Mouse (Mus musculus) limb, embryonic 15.5 days (tissue): ENCODE data around the gene Gm5089. TPM values are rescaled to one million over a fixed set of nuclear protein-coding genes. Genes with fewer than 3 reads are reported as not detected.

Experiments
- ATAC-seq: fragments of 200-750 bp; cut with Nextera tagmentation; 2 replicates; pipeline ENCODE4 v1.8.0; 2017; ENCODE audit warnings: low read depth, moderate TSS enrichment; ENCODE audit not compliant: insufficient number of reproducible peaks, low FRiP score, low TSS enrichment
- H3K27ac ChIP-seq: fragments of 300-500 bp; sonication (generic); 2 replicates; pipeline ENCODE4 v1.5.1; 2015; ENCODE audit warnings: moderate library complexity, mild to moderate bottlenecking, inconsistent platforms
- H3K27me3 ChIP-seq: fragments of 300-500 bp; sonication (generic); 2 replicates; pipeline ENCODE4 v1.6.1; 2015; ENCODE audit warnings: inconsistent platforms
- H3K36me3 ChIP-seq: fragments of 300-500 bp; sonication (generic); 2 replicates; pipeline ENCODE4 v1.6.1; 2015; ENCODE audit warnings: inconsistent platforms
- H3K4me1 ChIP-seq: fragments of 300-500 bp; sonication (generic); 2 replicates; pipeline ENCODE4 v1.6.1; 2015; ENCODE audit warnings: inconsistent platforms
- H3K4me2 ChIP-seq: fragments of 300-500 bp; sonication (generic); 2 replicates; pipeline ENCODE4 v1.6.1; 2015; ENCODE audit warnings: mild to moderate bottlenecking, inconsistent platforms
- H3K4me3 ChIP-seq: fragments of 300-500 bp; sonication (generic); 2 replicates; pipeline ENCODE4 v1.5.1; 2015; ENCODE audit warnings: mild to moderate bottlenecking, inconsistent platforms
- H3K9ac ChIP-seq: fragments of 300-500 bp; sonication (generic); 2 replicates; pipeline ENCODE4 v1.6.1; 2015; ENCODE audit warnings: inconsistent platforms
- H3K9me3 ChIP-seq: fragments of 300-500 bp; sonication (generic); 2 replicates; pipeline ENCODE4 v1.6.1; 2016; ENCODE audit warnings: inconsistent platforms
- WGBS: fragments of 180-500 bp; shearing (Covaris S2); methylation state at CpG from one replicate; pipeline ENCODE4 v1.1.7; 2015; 5-methylcytosine and 5-hydroxymethylcytosine counted together
- polyA plus RNA-seq: library from polyadenylated mRNA; unstranded; fragments of >200 nt; fragmentation: Nextera tagmentation; extraction: Ambion mirVana; gene quantifications from 2 replicates; pipeline ENCODE4 v1.2.1, GENCODE M21; 2015

Gm5089 gene
- polyA plus RNA-seq, 1 experiment from 2014 or later, result 0.14 TPM

DNA sequence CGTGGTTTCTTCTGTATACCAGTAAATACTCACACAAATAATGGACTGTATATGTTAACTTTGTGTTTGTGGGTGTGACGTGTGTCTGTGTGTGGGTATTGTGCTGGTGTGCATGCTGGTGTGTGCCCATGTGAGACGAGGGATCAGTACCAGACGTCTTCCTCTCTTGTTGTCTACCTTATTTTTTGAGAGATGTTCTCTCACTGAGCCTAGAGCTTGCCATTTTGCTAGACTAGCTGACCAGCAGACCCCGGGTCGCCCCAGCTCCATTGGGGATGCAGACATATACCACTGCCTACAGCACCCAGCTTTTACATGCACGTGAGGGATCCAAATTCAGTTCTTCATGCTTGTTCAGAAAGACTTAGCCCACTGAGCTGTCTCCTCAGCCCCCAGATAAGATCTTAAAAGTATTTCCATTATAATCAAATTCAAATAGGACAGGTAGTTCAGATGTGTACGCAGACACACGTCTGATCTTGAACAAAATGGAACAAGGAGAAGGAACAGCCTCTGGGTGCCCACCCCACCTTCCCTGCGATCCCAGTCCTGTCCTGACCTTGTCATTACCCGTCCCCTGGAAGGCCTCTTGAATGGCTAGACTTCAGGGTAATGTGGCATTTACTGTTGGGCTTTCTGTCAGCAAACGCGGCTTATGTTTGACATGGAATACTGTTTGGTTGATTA is 61.1 kb downstream of the Gm5089 start:
- no peak for ATAC-seq
- no peaks in the 10 kb centered on the region for H3K4me1 ChIP-seq
- 86% methylated on average over 13 of the region's 13 CpGs for WGBS
- H3K27me3 ChIP-seq, result peaks cover 48% of the 10 kb centered on the region
- no peaks in the 10 kb centered on the region for H3K36me3 ChIP-seq
- no peaks in the 10 kb centered on the region for H3K9me3 ChIP-seq
- no peak overlapping the region for H3K4me3 ChIP-seq
- no peak overlapping the region for H3K27ac ChIP-seq
- H3K9ac ChIP-seq, result no peak overlapping the region
- no peak overlapping the region for H3K4me2 ChIP-seq

DNA sequence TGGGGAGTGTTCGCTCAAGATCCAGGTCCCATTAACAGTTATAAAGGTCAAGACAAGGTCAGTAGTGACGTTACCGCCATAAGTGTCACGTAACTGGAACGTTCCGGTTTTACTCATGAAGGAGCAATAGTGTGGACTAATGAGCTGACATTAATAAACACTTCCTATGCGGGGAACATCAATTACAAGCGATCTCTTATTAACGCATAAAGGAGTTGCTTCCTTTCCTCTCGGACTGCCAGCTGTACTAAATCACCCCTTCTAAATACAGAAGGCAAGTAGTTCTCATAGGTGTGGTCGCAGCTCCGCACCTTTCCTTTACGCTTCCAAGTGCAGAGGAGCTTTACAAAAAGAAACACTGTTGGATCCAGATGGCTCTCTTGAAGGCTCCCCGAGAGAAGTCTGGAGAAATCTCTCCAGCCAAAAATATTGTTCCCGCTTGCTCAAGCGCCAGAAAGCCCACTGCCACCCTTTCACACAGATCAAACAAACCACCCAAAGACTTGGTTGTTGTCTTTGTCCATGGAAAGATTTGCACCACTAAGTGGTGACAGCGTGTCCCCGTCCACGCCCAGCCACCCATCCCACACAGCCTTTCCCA is 62.4 kb downstream of the Gm5089 start:
- WGBS, result 38% methylated on average over 19 of the region's 19 CpGs
- Histone ChIP-seq H3K4me2 (no peak overlapping the region), H3K4me3 (no peak overlapping the region), H3K27ac (no peak overlapping the region), H3K4me1 (no peaks in the 10 kb centered on the region), H3K9me3 (no peaks in the 10 kb centered on the region), H3K27me3 (peaks cover 55% of the 10 kb centered on the region), H3K36me3 (no peaks in the 10 kb centered on the region), H3K9ac (no peak overlapping the region)
- no peak for ATAC-seq

DNA sequence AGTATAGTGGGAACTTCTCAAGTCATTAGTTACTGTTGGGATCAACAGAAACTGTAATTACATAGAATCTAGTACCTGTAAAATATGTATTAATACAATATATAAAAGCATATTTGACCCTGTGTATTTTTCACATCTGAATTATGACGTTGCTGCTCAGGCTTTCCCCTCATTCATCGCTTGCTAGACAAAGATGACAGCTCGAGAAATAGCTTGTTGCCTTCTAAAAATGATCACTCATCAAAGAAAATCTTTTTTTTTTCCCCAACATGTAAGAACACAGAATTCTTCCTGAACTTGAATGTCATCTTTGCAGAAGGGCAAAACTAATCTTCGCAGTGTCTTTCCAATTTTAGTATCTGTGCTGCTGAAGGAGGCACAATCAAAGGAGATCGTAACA is 63.1 kb downstream of the Gm5089 start:
- Histone ChIP-seq H3K9me3 (no peaks in the 10 kb centered on the region), H3K4me3 (no peak overlapping the region), H3K4me1 (no peaks in the 10 kb centered on the region), H3K9ac (no peak overlapping the region), H3K27ac (no peak overlapping the region), H3K4me2 (no peak overlapping the region), H3K36me3 (no peaks in the 10 kb centered on the region), H3K27me3 (peaks cover 55% of the 10 kb centered on the region)
- WGBS, result 74% methylated on average over 5 of the region's 5 CpGs
- ATAC-seq, result no peak

DNA sequence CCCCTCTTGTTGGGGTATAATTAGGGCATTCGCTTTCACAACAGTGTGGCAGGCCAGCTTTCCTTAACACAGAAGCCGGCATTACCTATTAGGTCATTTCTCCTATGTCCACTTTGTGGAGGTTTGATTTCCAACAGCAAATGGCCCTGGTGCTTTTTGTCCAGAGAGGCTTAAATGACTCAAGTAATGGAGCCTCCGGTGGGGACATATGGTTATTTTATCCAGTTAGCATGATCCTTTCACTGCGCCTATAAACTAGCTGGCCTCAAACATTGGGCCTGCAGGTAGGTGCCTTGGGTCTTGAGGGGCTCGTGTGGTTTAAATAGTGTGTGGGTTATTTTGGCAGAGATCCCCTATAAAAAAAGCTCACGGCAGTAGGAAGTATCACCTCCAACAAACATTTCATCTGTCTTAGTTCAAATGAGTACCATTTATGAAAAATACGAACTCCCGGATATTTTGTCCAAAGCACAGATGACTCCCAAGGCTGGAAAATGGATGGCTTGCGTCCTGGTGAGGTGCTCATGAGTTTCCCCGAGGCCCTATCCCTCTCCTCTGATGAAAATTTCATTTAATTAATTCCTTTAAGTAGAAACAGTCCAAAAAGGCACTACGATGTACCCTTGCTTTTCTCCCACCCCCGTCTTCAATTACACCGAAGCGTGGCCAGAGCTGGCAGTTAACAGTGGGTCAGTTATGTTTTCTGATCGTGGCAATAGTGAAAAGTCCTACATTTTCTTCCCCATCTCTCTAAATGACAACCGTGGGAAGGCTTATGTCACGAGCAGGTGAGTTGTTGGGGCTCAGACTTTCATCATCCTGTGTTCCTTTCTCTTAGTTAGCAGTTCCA is 64.4 kb downstream of the Gm5089 start:
- no peaks in the 10 kb centered on the region for H3K4me1 ChIP-seq
- H3K36me3 ChIP-seq, result no peaks in the 10 kb centered on the region
- no peak overlapping the region for H3K4me2 ChIP-seq
- H3K27ac ChIP-seq, result no peak overlapping the region
- no peak for ATAC-seq
- H3K4me3 ChIP-seq, result no peak overlapping the region
- H3K9ac ChIP-seq, result no peak overlapping the region
- WGBS, result 53% methylated on average over 17 of the region's 17 CpGs
- H3K9me3 ChIP-seq, result no peaks in the 10 kb centered on the region
- H3K27me3 ChIP-seq, result peaks cover 47% of the 10 kb centered on the region

DNA sequence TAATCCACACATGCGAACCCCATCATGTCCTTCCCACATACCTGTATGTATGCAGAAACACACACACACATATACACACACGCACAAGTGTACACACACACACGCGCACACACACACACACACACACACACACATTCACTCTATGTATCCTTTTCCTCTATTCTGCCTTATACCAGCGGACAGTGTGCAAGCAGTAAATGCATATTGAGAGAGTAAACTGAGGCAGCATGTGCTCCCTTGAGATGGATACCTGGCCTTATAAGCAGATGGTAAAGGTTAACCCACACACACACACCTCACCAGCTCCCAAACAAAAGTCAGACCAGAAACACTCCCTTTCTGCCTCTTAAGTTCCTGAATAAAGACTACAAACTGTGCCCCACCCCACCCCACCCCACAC is 65.2 kb downstream of the Gm5089 start:
- H3K4me2 ChIP-seq, result no peak overlapping the region
- H3K36me3 ChIP-seq, result no peaks in the 10 kb centered on the region
- no peaks in the 10 kb centered on the region for H3K9me3 ChIP-seq
- peaks cover 49% of the 10 kb centered on the region for H3K27me3 ChIP-seq
- WGBS, result 91% methylated on average over 5 of the region's 5 CpGs
- no peak overlapping the region for H3K27ac ChIP-seq
- H3K9ac ChIP-seq, result no peak overlapping the region
- no peaks in the 10 kb centered on the region for H3K4me1 ChIP-seq
- no peak for ATAC-seq
- no peak overlapping the region for H3K4me3 ChIP-seq

DNA sequence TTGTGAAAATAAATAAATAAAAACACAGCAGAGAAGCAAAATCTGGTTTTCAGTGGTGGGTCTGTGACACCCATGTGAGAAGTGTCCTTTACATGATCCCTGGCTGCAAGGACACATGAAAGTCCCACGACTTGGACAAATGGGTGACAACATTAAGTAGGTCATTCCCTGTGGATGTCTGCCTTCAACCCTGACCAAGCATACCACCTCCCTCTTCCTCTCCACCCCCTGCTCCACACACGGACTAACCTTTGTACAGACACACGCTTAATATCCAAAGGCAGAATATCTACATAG is 65.7 kb downstream of the Gm5089 start:
- Histone ChIP-seq H3K4me2 (no peak overlapping the region), H3K27ac (no peak overlapping the region), H3K4me1 (no peaks in the 10 kb centered on the region), H3K27me3 (peaks cover 49% of the 10 kb centered on the region), H3K9ac (no peak overlapping the region), H3K36me3 (no peaks in the 10 kb centered on the region), H3K9me3 (no peaks in the 10 kb centered on the region), H3K4me3 (no peak overlapping the region)
- 73% methylated on average over 3 of the region's 3 CpGs for WGBS
- no peak for ATAC-seq

Other genes starting within 250 kb of the Gm5089 start
- gene Zic5, start 14.6 kb upstream of the Gm5089 start, polyA plus RNA-seq, result 0.46 and 0.52 TPM in 2 replicates
- gene Zic2, start 24.3 kb upstream of the Gm5089 start, polyA plus RNA-seq, result 0.45 and 0.60 TPM in 2 replicates
- gene Gm10837, start 39.5 kb upstream of the Gm5089 start, polyA plus RNA-seq, result not detected in 2 replicates
- gene Pcca, start 83.2 kb upstream of the Gm5089 start, polyA plus RNA-seq, result 13.3 and 14.8 TPM in 2 replicates